Mouse (Mus musculus): ENCODE data around the gene Btf3. TPM values are rescaled to one million over a fixed set of nuclear protein-coding genes. Genes with fewer than 3 reads are reported as not detected.

Btf3 gene
- total RNA-seq (2021) = 100 to 1,000 TPM; 364 to 369 TPM
- long read RNA-seq, experiment 1, transcript Btf3-201 (6 exons, 1,091 nt) = minor isoform, 11 of 214 reads
- long read RNA-seq, experiment 1, transcript Btf3-205 (6 exons, 888 nt) = major isoform, 196 of 214 reads
- long read RNA-seq, experiment 1, partial matches to known transcripts = 1 of 214 reads
- long read RNA-seq, experiment 1, other reads (novel, unspliced or antisense) = 1 of 214 reads
- long read RNA-seq, experiment 2, transcript Btf3-201 (6 exons, 1,091 nt) = minor isoform, 12 of 206 reads
- long read RNA-seq, experiment 2, transcript Btf3-205 (6 exons, 888 nt) = major isoform, 187 of 206 reads
- long read RNA-seq, experiment 2, partial matches to known transcripts = 0 of 206 reads
- long read RNA-seq, experiment 2, other reads (novel, unspliced or antisense) = 4 of 206 reads

GRCm38 (mm10) chr13:98316480-98317245, at the start of gene Btf3:
Btf3 (minus strand) TSS chr13:98317006.
- peak; percentile 93 to 94 for DNase-seq (ENCODE audit: low spot score in 2 of 2)

- peak in 1 of 2 experiments; percentile 21 for DNase-seq (ENCODE audit: low spot score in 2 of 2)
These were observed 49.1 kb upstream of the Btf3 start for GRCm38 (mm10) chr13:98365766-98366421.

- no peak for DNase-seq (ENCODE audit: low spot score in 2 of 2)
These were observed 48.3 kb upstream of the Btf3 start for GRCm38 (mm10) chr13:98365081-98365480.

- DNase-seq (ENCODE audit: low spot score in 2 of 2) = no peak
These were observed 46.2 kb upstream of the Btf3 start for GRCm38 (mm10) chr13:98363046-98363445.

- DNase-seq (ENCODE audit: low spot score in 2 of 2) = no peak
These were observed 44.4 kb upstream of the Btf3 start for GRCm38 (mm10) chr13:98361161-98361560.

- no peak for DNase-seq (ENCODE audit: low spot score in 2 of 2)
These were observed 43.6 kb upstream of the Btf3 start for GRCm38 (mm10) chr13:98360391-98360790.

- no peak for DNase-seq (ENCODE audit: low spot score in 2 of 2)
These were observed 42.5 kb upstream of the Btf3 start for GRCm38 (mm10) chr13:98359337-98359736.

GRCm38 (mm10) chr13:98358424-98359181, 41.8 kb upstream of the Btf3 start:
- no peak for DNase-seq (ENCODE audit: low spot score in 2 of 2)

GRCm38 (mm10) chr13:98357433-98358423, 40.9 kb upstream of the Btf3 start:
- no peak for DNase-seq (ENCODE audit: low spot score in 2 of 2)

- DNase-seq (ENCODE audit: low spot score in 2 of 2) = no peak
These were observed 40.2 kb upstream of the Btf3 start for GRCm38 (mm10) chr13:98356973-98357425.

- no peak for DNase-seq (ENCODE audit: low spot score in 2 of 2)
These were observed 39.6 kb upstream of the Btf3 start for GRCm38 (mm10) chr13:98356176-98356972.

- DNase-seq (ENCODE audit: low spot score in 2 of 2) = peak in 1 of 2 experiments; percentile 33
These were observed 38.8 kb upstream of the Btf3 start for GRCm38 (mm10) chr13:98355559-98356111.

GRCm38 (mm10) chr13:98354871-98355558, 38.2 kb upstream of the Btf3 start:
- peak in 1 of 2 experiments; percentile 35 for DNase-seq (ENCODE audit: low spot score in 2 of 2)

- DNase-seq (ENCODE audit: low spot score in 2 of 2) = peak in 1 of 2 experiments; percentile 40
These were observed 37.4 kb upstream of the Btf3 start, which contains the start of gene Foxd1 for GRCm38 (mm10) chr13:98354090-98354801. Foxd1 (plus strand) TSS chr13:98354242.

GRCm38 (mm10) chr13:98353709-98354089, 36.9 kb upstream of the Btf3 start:
- no peak for DNase-seq (ENCODE audit: low spot score in 2 of 2)

- DNase-seq (ENCODE audit: low spot score in 2 of 2) = no peak
These were observed 35.7 kb upstream of the Btf3 start for GRCm38 (mm10) chr13:98352381-98352975.

GRCm38 (mm10) chr13:98351527-98351926, 34.7 kb upstream of the Btf3 start:
- DNase-seq (ENCODE audit: low spot score in 2 of 2) = peak in 1 of 2 experiments; percentile 31

Measured in gastrocnemius, postnatal 4 days (tissue).